Mouse (Mus musculus) urinary bladder, postnatal 25 days (tissue): Measurements from ENCODE around the gene Map1s.

Experiments
- DNase-seq: peaks from one replicate; pipeline ENCODE4 v3.0.0; 2022; ENCODE audit warnings: low spot score

Gene Map1s

DNA sequence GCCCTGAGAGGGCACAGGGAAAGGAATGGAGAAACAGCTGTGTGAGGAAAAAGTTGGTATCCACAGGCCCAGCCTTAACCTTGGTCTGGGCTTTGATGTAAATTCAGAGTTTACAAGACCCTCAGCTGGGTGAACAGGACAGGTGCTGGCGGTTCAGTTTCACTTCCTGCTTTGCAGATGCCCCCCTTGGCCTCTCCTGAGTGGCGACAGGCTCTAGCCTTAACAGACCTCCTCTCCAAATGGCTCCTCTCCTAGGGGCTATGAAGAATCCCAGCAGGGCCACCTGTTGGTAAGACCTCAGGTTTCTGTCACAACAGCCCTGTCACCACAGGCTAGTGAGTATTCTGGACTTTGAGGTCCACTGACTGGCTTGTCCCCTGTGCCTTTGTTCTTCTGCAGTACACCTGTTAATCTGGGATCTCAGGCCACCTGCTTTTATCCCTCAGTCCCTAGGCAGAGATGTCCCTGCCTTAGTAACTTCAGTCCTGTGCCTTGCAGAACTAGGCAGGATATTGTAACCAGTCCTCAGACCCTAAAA, 7.0 kb upstream of the Map1s start:
- DNase-seq = no peak

DNA sequence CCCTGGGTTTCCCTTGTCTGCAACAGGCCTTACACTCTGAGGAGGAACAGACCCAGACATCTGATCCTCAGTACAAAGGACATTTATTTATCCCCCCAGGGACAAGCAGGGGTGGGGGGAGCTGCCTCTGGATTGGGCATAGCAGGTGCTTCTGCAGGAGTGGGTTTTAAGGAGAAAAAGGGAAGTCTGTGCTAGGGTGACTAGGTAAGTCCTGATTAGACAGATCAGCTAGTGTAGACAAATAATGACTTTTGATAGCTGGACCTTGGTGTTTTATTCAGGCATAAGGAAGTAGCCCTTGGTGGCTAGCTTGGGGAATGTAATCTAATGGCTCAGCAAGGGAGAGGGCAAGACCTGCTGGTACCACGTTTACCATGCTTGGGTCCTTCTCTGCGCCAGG, 6.5 kb upstream of the Map1s start:
- DNase-seq = no peak

DNA sequence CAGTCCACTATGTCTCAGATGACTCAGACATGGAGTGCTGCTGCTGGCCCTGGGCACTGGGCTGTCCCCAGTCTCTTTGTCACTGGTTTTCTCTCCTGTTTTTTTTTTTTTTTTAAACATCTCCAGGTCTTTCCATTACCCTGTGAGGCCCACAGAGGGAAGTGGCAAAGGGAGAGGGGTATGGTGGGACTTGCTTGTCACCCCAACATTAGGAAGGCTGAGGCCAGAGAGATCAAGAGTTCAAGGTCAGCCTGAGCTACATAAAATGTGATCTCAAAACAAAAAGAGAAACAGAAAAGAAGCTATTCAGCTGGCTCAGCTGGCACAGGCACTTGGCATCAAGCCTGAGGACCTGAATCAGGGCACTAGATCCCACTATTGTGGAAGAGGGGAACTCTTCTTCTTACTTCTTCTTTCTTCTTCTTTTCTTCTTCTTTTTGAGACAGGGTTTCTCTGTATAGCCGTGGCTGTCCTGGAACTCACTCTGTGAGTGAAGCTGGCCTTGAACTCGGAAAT, 4.8 kb upstream of the Map1s start:
- DNase-seq = no peak

DNA sequence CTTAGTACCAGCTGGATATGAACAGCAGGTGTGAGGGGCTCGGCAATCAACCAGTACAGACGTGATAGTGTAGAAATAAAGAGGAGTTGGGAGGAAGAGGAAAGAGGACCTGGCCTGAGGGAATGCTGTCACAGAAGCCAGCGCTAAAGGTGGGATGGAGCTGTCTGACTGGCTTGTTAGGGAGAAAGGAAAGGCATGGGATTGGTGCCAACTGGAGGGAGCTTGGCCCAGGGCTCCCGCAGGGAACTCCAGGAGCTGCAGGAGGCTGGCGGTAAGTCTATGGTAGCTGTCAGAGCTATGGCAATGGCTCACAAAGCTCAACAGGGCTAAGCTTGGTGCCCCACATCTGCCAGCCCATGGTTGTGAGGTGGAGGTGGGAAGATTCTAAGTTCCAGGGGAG, 3.5 kb upstream of the Map1s start:
- DNase-seq = no peak

DNA sequence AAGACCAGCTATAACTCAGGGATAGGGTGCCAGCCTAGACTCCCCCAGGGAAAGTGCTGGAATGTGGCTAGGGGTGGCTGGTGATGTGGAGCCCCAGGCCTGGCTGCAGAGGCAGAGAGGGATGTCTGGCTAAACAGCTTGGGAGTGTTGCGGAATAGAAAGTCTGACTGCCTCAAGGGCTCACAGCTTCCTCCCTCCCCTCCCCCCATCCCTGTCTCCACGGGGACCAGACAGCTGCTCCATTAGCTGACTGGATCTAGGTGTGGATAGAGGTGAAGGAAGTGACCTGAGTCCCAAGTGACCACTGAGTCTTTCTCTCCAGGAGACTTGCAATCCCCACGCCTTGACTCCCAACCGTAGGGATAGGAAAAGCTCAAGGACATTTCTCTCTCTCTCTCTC, 2.6 kb upstream of the Map1s start:
- DNase-seq = no peak

DNA sequence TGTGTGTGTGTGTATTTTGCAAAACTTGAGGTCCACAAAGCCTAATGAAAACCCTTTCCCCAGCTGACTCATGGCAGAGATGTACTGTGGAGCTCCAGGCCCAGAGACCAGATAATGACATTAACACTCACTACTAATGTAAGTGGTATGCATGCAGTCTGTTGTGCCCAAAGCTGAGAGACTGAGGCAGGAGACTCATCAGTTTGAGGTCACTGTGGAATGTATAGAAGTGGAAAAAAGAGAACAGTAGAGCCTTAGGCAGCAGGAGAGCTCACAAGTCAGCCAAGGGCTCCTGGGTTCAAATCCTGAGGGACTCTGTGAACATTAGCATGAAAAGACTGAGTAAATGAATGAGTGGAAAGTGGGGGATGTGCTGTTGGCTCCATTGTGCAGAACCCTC, 2.1 kb upstream of the Map1s start:
- DNase-seq = no peak

DNA sequence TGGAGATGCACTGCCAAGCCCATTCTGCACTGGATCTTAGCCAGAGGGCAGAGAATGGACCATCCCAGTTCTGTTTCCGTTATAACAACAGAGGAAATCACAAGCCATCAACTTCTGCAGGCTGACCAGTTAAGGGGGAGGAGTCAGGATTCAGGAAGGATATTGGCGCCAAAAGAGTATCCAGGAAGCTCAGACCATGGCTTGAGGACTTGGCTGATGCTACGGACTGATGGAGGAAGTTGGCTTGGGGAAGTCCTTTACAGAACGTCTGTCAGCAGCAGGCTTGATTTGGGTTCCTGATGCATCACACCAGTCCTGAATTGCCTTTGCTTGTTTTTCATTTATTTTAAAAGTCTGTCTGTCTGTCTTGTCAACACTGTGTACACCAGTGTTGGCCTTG, 1.2 kb upstream of the Map1s start:
- no peak for DNase-seq

DNA sequence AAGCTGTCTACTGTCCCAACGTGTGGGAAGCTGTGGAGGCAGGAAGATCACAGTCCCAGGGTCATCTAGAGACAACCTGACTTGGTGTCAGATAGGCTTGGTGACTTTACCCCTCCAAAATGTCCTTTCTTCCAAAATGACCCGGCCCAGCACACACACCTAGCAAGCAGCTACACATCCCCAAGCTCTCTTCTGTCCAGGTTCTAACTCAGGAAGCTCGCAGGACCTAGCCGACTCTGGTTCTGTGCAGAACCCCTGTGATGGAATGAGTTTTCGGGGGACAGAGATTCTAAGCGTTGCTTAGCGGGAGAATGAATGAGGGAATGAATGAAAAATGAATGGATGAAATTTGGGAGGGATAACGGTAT, 285 bp upstream of the Map1s start:
- no peak for DNase-seq

DNA sequence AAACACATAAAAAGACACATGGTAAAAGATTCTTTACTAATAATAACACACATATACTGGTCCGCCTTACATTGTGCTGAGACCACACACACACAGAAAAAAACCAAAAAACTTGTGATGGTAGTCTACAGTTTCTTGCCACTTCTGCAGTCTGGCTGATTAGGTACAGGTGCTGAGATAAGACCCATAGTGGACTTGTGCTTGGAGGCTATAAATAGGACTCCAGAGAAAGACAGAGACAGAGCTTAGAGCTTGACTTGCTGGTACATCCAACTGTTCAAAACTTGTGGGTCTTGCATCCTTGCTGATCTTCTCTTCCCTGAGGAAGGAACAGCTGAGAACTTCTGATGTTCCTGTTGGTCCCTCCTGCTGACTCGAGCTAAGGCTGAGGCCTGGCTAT, 1.8 kb downstream of the Map1s start:
- DNase-seq = no peak

DNA sequence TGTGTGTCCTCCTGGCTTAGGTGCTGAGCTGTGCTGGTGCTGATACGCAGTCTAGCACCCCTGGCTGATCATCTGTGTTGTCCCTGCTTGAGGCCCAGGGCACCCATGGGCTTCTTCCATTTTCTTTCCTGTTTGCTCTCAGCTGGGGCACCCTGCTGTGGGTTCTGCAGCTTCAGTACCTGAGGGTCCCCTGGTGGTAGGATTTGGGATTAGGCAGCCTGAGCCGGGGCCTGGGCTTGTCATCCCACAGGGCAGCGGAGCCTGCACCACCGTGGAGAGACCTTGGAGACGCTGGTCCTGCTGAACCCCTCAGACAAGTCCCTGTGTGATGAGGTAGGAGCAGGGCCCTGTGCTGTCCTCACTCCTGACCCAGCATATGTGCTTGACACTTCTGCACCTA, 5.9 kb downstream of the Map1s start:
- DNase-seq = no peak

DNA sequence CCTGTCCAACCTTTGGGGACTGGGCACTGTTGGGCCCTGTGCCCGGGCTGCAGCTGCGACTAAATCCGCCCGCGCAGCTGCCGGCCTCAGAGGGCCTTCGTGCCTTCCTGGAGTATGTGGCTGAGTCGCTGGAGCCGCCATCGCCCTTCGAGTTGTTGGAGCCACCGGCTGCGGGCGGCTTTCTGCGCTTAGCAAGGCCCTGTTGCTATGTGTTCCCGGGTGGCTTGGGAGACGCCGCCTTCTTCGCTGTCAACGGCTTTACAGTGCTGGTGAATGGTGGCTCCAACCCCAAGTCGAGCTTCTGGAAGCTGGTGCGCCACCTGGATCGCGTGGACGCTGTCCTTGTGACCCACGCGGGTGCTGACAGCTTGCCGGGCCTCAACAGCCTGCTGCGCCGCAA, 7.2 kb downstream of the Map1s start:
- no peak for DNase-seq

DNA sequence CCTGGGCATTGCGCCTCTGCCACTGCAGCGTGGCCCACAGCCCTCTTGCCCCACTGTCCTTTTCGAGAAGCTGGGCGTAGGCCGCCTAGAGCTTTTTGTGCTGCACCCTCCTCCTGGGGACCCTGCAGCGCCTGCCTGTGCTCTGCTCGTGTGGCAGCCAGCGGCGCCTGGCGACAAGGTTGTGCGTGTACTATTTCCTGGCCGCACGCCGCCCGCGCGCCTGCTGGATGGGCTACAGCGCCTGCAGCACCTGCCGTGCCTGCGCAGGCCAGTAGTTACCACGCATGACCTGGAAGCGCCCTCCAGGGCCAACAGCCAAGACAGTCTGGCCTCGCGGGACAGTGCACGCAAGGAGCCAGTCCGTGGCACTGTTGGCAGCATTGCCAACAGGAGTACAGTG, 7.8 kb downstream of the Map1s start:
- no peak for DNase-seq

DNA sequence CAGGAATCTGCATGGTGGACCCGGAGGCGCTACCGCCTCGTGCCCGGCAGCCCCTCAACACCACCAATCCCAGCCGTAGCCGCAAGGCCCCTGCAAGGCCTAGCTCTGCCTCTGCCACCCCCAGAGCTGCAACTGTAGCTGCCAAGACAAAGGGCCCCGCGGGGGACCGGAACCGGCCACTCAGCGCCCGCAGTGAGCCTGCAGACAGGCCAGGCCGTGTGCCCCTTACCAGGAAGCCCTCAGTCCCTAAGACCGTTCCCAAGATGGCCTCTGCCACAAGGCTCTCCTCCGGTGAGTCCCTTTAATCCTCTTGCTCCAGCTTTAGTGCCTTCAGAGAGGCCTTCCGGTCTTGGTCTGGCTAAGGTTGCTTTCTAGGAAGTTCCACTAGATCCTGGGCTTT, 9.0 kb downstream of the Map1s start:
- no peak for DNase-seq

DNA sequence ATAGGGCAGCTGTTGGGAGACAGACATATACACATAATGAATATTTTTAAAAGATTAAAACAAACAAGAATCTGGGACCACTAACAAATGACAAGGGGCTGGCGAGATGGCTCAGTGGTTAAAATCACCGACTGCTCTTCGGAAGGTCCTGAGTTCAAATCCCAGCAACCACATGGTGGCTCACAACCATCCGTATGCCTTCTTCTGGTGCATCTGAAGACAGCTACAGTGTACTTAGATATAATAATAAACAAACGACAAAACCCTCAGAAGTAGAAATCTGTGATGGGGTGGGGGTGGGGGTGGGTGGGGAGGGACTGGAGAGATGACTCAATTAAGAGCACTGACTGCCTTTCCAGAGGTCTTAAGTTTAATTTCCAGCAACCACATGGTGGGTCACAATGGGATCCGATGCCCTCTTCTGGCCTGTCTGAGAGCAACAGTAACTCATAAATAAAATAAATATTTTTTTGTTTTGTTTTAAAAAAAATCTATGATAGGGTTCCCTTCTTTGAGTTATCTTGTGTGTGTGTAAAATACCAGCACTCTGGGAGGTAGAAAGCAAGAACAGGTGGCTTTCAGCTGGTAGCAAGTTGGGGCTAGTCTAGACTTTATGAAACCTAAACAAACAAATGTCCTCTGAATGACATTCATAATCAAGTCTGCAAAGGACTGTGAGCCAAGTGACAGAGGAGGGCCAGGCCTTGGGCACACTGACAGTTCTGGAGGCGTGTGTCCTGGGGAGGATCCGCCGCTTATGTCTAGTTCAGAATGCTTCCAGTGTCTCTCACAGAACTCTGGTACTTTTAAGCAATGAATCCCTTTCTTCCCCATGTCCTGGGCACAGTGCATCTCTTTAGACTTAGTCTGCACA, 14.6 kb downstream of the Map1s start:
- DNase-seq = no peak

DNA sequence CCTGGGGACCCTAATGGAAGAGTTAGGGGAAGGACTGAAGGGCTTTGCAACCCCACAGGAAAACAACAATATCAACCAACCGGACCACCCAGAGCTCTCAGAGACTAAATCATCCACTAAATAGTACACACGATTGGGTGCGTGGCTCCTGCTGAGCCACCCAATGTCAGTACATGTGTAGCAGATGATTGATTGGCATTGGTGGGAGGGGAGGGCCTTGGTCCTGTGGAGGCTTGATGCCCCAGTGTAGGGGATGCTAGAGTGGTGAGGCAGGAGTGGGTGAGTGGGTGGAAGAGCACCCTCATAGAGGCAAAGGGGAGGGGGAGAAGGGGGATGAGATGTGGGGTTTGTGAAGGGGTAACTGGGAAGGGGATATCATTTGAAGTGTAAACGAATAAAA, 18.4 kb downstream of the Map1s start:
- no peak for DNase-seq

DNA sequence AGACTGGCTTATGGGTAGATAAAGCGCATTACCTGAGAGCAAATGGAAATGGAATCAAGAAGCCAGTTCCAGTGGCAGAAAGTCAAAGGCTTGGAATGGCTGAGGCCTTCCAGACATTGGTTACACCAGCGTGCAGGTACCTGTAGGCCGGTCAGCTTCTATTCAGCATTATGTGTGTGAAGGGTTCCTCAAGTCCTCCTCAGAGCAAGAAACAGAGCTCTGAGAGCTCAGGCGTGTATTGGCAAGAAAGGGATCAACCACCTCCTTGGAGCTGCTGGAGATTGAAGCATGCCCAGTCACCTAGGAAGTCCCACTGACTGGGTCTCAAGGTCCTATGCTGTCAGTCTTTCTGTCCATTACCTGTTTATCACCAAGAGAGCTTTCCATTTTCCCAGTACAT, 20.0 kb downstream of the Map1s start:
- DNase-seq = no peak

DNA sequence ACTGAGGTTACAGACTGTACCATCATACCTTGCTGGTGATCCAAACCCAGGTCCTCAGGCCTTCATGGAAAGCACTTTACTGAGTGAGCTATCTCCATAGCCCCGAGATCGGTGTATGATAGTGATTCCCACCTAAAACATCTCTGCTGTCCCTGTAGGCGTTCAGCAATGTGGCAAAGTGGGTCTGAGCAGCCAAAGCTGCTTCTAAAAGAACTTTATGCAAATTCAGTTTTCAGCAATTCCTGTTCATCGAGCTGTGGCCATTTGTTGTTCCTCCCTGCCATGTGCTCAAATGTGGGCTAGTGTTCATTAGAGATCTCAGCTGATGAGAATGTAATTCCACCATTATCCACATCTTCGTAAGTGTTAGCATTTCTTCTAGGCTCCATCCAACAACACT, 20.7 kb downstream of the Map1s start:
- no peak for DNase-seq

DNA sequence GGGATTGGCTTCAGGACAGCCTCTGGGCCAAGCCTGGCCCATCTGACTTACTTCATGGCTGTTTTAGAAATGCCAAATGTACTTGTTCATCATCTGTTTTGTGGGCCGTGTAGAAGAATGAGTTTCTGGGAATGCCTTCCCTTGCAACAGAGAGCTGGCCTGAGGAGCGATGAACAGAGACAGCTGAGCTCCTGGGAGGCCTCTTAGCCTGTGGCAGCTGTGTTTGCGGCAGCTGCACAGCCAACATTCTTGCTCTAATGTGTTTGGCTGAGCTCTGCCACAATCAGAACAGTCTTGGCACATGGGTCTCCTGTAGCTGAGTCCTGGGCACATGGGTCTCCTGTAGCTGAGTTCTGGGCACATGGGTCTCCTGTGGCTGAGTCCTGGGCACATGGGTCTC, 22.4 kb downstream of the Map1s start:
- no peak for DNase-seq

DNA sequence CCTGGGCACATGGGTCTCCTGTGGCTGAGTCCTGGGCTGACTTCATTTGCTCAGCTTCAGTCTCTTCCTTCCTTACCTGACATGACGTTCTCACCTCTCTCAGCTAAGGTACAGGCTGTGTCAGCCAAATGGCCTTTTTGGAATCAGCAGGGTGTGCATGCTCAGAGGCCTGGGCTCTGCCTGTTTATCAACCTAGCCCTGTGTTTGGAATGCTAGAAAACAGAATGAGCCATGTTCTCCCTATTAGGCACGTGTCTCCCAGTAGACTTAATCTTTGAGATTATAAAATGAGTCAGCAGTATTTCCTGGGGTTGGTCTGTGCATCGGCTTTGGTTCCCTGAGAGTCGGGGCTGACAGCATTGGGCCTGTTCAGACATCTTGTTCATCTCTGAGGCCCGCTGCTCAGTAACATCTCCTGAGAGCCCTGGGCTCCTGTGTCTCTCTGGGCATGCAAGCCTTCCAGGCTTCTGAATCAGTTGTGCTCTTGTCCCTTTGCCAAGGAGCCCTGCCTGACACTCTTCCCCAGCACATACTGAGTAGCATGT, 23.1 kb downstream of the Map1s start:
- DNase-seq = no peak

DNA sequence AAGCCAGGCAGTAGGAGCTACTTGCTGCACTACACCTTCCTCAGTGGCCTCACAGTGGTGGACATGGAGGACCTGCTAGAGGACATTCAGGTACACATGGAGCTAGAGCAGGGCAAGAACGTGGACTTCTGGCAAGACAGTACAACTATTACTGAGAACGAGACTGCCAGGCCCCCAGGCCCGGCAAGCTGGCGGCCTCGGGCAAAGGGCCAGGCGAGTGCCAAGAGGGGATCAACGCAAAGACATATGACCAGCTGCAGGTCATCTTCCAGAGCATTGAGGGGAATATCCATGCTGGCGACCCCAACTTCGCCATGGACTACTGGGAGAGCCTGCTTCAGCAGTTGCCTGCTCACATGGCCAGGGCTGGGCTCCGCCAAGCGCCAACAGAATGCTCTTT, 26.0 kb downstream of the Map1s start:
- no peak for DNase-seq

DNA sequence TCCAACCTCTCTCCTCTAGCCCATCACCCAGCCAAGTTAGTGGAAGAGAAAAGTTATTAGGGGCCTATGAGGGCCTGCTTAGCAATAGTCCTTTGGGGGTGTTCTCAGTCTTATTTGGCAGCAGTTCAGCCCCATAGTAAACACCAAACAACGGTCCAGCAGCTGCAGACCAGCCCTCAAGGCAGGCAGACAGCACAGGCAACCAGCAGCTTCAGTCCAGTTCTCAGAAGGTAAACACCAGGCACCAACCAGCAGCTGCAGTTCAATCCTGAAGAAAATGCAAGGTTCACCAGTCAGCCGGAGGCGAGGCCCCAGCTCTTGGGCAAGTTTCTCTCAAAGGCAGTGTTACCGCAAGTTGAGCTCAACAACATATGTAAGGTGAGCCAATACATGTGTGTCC, 27.3 kb downstream of the Map1s start:
- DNase-seq = no peak

DNA sequence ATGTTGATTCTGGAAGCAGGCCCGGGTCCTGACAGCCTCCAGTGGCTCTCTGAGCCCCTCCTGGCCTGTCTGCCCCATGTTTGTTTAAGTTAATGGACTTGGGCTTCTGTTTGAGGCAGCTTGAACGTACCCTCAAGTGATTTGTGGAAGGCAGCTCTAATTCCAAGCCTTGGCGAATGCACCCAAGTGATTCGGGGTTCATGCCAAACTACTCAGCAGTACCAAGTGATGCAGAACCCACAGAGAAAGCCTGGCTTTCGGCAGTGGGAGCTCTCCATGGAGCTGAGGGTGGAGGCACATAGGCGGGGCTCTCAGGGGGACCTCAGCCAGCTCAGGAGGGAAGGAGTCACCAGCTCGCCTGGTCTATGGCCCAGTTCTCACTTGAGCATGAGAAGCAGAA, 29.1 kb downstream of the Map1s start:
- DNase-seq = no peak

DNA sequence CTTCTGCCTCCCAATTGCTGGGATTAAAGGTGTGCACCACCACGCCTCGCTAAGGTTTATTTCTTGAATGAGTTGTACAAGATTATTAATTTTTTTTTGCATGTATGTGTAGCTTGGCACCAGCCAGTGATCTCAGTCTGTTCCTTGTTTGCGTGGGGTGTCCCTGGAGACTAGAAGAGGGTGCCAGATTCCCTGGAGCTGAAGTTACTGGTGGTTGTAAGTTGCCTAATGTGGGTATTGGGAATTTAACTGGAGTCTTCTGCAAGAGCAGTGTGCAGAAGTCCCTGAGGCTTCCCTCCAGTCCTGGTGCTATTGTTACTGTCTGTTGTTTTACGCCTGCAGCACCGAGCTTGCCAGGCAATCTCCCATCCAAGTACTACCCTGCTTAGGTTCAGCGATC, 31.5 kb downstream of the Map1s start:
- no peak for DNase-seq

DNA sequence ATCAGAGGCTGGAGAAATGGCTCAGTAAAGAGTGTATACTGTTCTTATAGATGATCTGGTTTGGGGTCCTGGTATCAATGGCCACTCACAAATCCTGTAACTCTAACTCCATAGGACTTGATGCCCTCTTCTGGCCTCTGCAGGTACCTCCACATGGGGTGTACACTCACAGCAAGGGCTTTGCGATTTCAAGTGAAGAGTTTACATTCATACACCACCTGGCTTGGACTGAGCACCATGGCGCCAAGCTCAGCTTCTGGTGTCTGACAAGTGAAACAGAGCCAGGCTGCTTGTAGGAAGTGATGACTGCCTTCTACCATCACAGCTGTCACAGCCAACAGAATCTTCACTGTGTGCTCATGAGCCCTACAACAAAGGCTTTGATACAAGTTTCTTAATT, 35.7 kb downstream of the Map1s start:
- no peak for DNase-seq
